Mouse (Mus musculus): ENCODE data around the gene Dnm3. TPM values are rescaled to one million over a fixed set of nuclear protein-coding genes. Genes with fewer than 3 reads are reported as not detected.
A peak's percentile ranks its signal among the peaks of the same experiment; 100 is the strongest.

Dnm3 gene
- polyA plus RNA-seq, 1 experiment from 2014 or later = 33.5 TPM

DNA sequence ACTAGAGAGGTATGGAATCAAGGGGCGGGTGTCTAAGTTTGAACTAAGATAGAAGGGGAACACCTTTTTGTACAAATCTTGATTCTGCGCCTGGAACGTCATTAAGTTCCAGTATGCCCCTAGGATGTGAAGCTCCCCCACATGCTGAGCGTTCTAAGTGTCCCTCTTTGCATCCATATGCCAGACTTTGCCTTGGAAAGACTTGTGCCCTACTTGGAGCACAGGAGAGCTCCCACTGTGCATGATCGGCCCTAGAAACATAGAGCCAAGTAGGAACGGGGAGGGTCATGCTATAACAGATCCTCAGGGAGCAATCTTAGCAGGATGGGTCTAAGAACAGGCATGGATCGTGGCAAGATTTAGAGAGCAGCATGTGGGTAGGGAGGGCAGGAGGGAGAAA, 395.1 kb downstream of the Dnm3 start:
- H3K27ac ChIP-seq = no peak overlapping the region
- H3K9me3 ChIP-seq = no peaks in the 10 kb centered on the region
- H3K4me3 ChIP-seq (replicated peaks) = no peak overlapping the region
- no peaks in the 10 kb centered on the region for H3K4me1 ChIP-seq (replicated peaks)
- no peaks in the 10 kb centered on the region for H3K36me3 ChIP-seq
- no peak overlapping the region for H3K9ac ChIP-seq (replicated peaks)
- H3K27me3 ChIP-seq = no peaks in the 10 kb centered on the region
- H3K4me2 ChIP-seq (replicated peaks) = no peak overlapping the region
- no peak for ATAC-seq
- WGBS = 85% methylated on average over 7 of the region's 7 CpGs

GRCm38 (mm10) chr1:162081693-162082372, 396.0 kb downstream of the Dnm3 start:
- H3K9me3 ChIP-seq = no peaks in the 10 kb centered on the region
- 0 out of 2 replicates have a peak, but pooled peaks cover 4% of the 10 kb centered on the region for H3K4me1 ChIP-seq (replicated peaks)
- no peaks in the 10 kb centered on the region for H3K27me3 ChIP-seq
- H3K27ac ChIP-seq = no peak overlapping the region
- no peak overlapping the region for H3K4me3 ChIP-seq (replicated peaks)
- no peak overlapping the region for H3K9ac ChIP-seq (replicated peaks)
- 81% methylated on average over 8 of the region's 8 CpGs for WGBS
- no peak for ATAC-seq
- H3K36me3 ChIP-seq = no peaks in the 10 kb centered on the region
- H3K4me2 ChIP-seq (replicated peaks) = no peak overlapping the region

DNA sequence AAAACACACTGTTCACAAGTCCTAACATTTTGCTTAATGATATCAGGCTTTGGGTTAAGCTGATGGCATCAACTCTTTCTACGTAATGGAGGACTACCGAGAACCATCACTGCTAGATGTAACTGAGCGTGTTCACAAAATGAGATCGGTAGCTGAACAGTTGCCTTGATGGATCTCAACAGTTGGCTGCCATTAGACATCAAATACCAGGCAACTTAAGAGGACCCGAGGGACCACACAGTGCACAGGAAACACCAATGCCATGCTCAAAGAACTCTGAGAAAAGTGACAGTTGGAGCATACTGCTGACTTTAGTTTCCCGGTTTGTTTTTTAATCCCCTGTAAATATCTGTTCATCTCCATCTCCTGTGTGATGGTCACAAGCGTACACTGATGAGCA, 397.8 kb downstream of the Dnm3 start:
- Histone ChIP-seq H3K36me3 (no peaks in the 10 kb centered on the region), H3K4me3 (replicated peaks) (no peak overlapping the region), H3K27me3 (no peaks in the 10 kb centered on the region), H3K9me3 (no peaks in the 10 kb centered on the region), H3K9ac (replicated peaks) (no peak overlapping the region), H3K4me2 (replicated peaks) (no peak overlapping the region), H3K27ac (no peak overlapping the region), H3K4me1 (replicated peaks) (0 out of 2 replicates have a peak, but pooled peaks cover 6% of the 10 kb centered on the region)
- no peak for ATAC-seq
- WGBS = 95% methylated on average over 7 of the region's 7 CpGs

- Histone ChIP-seq H3K27me3 (no peaks in the 10 kb centered on the region), H3K4me1 (replicated peaks) (0 out of 2 replicates have a peak, but pooled peaks cover 6% of the 10 kb centered on the region), H3K27ac (no peak overlapping the region), H3K9me3 (no peaks in the 10 kb centered on the region), H3K4me3 (replicated peaks) (no peak overlapping the region), H3K4me2 (replicated peaks) (no peak overlapping the region), H3K9ac (replicated peaks) (no peak overlapping the region), H3K36me3 (no peaks in the 10 kb centered on the region)
- WGBS = 68% methylated on average over 6 of the region's 6 CpGs
- no peak for ATAC-seq
These were observed 400.4 kb downstream of the Dnm3 start for GRCm38 (mm10) chr1:162077454-162077853.

DNA sequence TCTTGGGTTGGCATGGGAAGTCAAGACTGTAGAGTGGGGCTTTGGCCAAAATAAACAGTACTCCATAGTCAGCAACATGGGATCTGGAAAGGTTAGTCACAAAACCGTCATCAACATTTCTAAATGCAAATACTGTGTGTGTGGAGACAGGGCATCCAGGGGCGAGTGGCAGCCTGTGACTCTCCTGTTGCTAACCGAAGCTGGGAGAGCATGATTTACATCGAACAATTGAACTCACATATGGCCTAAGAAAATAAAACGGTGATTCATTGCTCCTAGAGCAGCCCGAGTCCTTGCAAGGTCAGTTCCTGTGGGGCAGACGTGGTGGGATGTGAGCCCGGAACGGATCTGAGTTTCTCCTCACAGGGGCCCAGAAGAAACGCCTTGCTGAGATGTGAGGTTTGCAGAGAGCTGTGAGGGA, 401.2 kb downstream of the Dnm3 start:
- H3K27ac ChIP-seq = no peak overlapping the region
- ATAC-seq = no peak
- no peak overlapping the region for H3K9ac ChIP-seq (replicated peaks)
- no peaks in the 10 kb centered on the region for H3K27me3 ChIP-seq
- no peak overlapping the region for H3K4me2 ChIP-seq (replicated peaks)
- no peaks in the 10 kb centered on the region for H3K9me3 ChIP-seq
- 75% methylated on average over 10 of the region's 10 CpGs for WGBS
- 0 out of 2 replicates have a peak, but pooled peaks cover 6% of the 10 kb centered on the region for H3K4me1 ChIP-seq (replicated peaks)
- no peaks in the 10 kb centered on the region for H3K36me3 ChIP-seq
- no peak overlapping the region for H3K4me3 ChIP-seq (replicated peaks)

GRCm38 (mm10) chr1:162075831-162076230, 402.0 kb downstream of the Dnm3 start:
- no peak overlapping the region for H3K4me2 ChIP-seq (replicated peaks)
- no peak overlapping the region for H3K4me3 ChIP-seq (replicated peaks)
- ATAC-seq = 0 out of 2 replicates have a peak, but pooled peaks have one; percentile 37
- 71% methylated on average over 10 of the region's 10 CpGs for WGBS
- 0 out of 2 replicates have a peak, but pooled peaks cover 6% of the 10 kb centered on the region for H3K4me1 ChIP-seq (replicated peaks)
- no peaks in the 10 kb centered on the region for H3K27me3 ChIP-seq
- no peaks in the 10 kb centered on the region for H3K36me3 ChIP-seq
- H3K9ac ChIP-seq (replicated peaks) = no peak overlapping the region
- H3K9me3 ChIP-seq = no peaks in the 10 kb centered on the region
- no peak overlapping the region for H3K27ac ChIP-seq

DNA sequence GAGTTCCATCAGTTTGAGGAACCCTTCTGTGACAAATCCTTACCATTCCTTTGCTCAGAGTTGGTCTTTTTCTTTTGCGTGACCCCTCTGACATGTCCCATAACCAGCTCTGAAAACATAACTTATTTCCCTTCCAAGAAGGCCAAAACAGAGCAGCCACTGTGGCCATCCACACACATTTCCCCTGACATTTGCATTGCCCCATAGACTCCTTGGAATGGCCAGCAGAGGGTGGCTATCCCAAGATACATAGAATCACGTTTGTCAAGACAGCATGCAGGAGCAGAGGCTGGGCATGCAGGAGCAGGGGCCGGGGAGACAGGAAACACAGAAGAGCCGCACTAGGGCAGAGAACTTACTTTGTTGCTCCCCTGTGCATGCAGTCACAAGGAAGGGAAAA, 402.4 kb downstream of the Dnm3 start:
- Histone ChIP-seq H3K27me3 (no peaks in the 10 kb centered on the region), H3K4me3 (replicated peaks) (no peak overlapping the region), H3K4me2 (replicated peaks) (no peak overlapping the region), H3K27ac (no peak overlapping the region), H3K4me1 (replicated peaks) (0 out of 2 replicates have a peak, but pooled peaks cover 6% of the 10 kb centered on the region), H3K36me3 (no peaks in the 10 kb centered on the region), H3K9me3 (no peaks in the 10 kb centered on the region), H3K9ac (replicated peaks) (no peak overlapping the region)
- 65% methylated on average over 4 of the region's 4 CpGs for WGBS
- no peak for ATAC-seq

DNA sequence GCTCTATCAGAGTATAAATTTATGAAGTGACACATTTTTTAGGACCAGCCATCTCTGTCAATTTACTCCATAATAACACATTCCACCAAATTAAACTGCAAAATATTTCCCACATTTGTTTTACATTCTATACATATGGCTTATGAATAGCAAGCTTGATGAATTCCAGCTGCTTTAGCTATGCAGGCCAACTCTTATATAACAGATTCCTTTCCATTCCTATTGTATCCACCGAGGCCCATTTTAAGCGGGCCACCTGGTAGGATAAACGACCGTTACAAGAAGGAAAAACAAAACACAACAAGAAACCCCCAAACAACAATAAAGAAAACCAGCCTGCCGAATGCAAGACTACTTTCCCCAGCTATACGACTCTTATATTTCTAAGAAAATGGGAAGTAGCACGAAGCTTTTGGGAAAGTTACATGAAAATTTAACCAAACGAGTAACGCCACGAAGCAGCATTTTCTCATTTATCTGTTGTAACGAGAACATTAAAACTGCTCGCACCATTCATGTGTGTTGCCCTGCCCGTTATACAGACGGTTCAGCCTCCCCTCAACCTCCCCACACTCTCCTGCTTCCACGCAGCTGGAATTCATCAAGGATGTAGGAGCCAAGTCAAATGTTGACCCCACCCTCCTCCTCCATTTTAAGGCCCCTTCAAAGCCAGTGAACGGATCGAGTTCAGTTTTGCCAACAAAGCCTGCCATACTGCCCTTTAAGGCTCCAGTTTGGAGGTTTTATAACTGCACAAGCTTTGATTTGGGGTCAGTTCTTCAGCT, 403.0 kb downstream of the Dnm3 start:
- Histone ChIP-seq H3K9me3 (no peaks in the 10 kb centered on the region), H3K4me3 (replicated peaks) (no peak overlapping the region), H3K4me2 (replicated peaks) (no peak overlapping the region), H3K9ac (replicated peaks) (no peak overlapping the region), H3K36me3 (no peaks in the 10 kb centered on the region), H3K27ac (no peak overlapping the region), H3K27me3 (no peaks in the 10 kb centered on the region), H3K4me1 (replicated peaks) (0 out of 2 replicates have a peak, but pooled peaks cover 6% of the 10 kb centered on the region)
- 82% methylated on average over 17 of the region's 17 CpGs for WGBS
- ATAC-seq = no peak

GRCm38 (mm10) chr1:162072917-162073578, 404.8 kb downstream of the Dnm3 start:
- Histone ChIP-seq H3K27ac (no peak overlapping the region), H3K36me3 (no peaks in the 10 kb centered on the region), H3K4me2 (replicated peaks) (no peak overlapping the region), H3K9me3 (no peaks in the 10 kb centered on the region), H3K27me3 (no peaks in the 10 kb centered on the region), H3K4me3 (replicated peaks) (no peak overlapping the region), H3K9ac (replicated peaks) (no peak overlapping the region), H3K4me1 (replicated peaks) (0 out of 2 replicates have a peak, but pooled peaks cover 6% of the 10 kb centered on the region)
- 90% methylated on average over 7 of the region's 7 CpGs for WGBS
- no peak for ATAC-seq

DNA sequence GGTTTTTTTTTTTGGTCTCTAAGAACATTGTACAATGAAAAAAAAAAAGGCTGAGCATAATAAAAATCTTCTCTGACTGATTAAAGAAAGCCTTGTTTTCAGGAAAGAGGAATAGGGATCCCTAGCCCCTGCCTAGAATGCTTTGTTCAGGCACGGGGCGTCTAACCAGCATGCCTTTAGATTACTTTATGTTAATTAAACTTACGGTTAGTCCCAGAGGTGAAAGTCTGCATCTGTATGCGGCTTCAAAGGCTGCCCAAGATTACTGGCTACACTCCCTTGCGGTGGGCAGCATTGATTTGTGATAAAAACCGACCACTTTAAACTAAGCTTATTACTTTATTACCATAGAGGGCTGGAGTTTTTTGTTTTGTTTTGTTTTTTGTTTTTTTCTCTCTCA, 424.2 kb downstream of the Dnm3 start:
- H3K9me3 ChIP-seq = no peaks in the 10 kb centered on the region
- peak overlapping the region; percentile 83; the same call in 1 of the 2 replicates for H3K27ac ChIP-seq
- 0 out of 2 replicates have a peak overlapping the region, but pooled peaks have one; percentile 32 for H3K9ac ChIP-seq (replicated peaks)
- H3K4me3 ChIP-seq (replicated peaks) = no peak overlapping the region
- H3K36me3 ChIP-seq = no peaks in the 10 kb centered on the region
- H3K4me2 ChIP-seq (replicated peaks) = peak overlapping the region; percentile 37
- no peaks in the 10 kb centered on the region for H3K27me3 ChIP-seq
- peaks cover 21% of the 10 kb centered on the region for H3K4me1 ChIP-seq (replicated peaks)
- ATAC-seq = peak; percentile 92
- 2% methylated on average over 6 of the region's 6 CpGs for WGBS

- peak; percentile 56; the same call in 1 of the 2 replicates for ATAC-seq
- Histone ChIP-seq H3K9me3 (no peaks in the 10 kb centered on the region), H3K27me3 (no peaks in the 10 kb centered on the region), H3K9ac (replicated peaks) (0 out of 2 replicates have a peak overlapping the region, but pooled peaks have one; percentile 33), H3K27ac (peak overlapping the region; percentile 83), H3K36me3 (no peaks in the 10 kb centered on the region), H3K4me2 (replicated peaks) (peak overlapping the region; percentile 37), H3K4me1 (replicated peaks) (peaks cover 21% of the 10 kb centered on the region), H3K4me3 (replicated peaks) (no peak overlapping the region)
- 17% methylated on average over 7 of the region's 7 CpGs for WGBS
These were observed 424.6 kb downstream of the Dnm3 start for GRCm38 (mm10) chr1:162053186-162053585.

DNA sequence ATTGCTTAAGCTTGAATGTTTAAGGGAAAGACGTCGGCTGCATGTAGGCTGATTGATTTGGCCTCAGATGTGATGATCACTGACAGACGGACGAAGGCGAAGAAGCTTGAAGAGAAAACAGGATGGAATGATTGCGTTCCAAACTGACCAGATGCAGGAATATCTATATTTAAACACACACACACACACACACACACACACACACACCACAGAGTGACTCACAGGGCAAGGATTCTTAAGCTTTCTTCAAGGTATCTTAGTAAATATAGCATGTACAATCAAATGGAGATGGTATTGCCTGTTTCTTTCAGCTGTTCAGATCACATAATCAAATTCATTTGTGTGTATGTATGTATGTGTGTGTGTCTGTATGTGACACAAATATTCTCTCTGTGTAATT, 425.1 kb downstream of the Dnm3 start:
- H3K36me3 ChIP-seq = no peaks in the 10 kb centered on the region
- H3K9ac ChIP-seq (replicated peaks) = no peak overlapping the region
- H3K27ac ChIP-seq = peak overlapping the region; percentile 83
- peaks cover 21% of the 10 kb centered on the region for H3K4me1 ChIP-seq (replicated peaks)
- peak; percentile 57; the same call in 1 of the 2 replicates for ATAC-seq
- no peak overlapping the region for H3K4me2 ChIP-seq (replicated peaks)
- no peaks in the 10 kb centered on the region for H3K9me3 ChIP-seq
- 48% methylated on average over 6 of the region's 6 CpGs for WGBS
- no peaks in the 10 kb centered on the region for H3K27me3 ChIP-seq
- H3K4me3 ChIP-seq (replicated peaks) = no peak overlapping the region
